Mouse (Mus musculus) G1E (cell line): Measurements from ENCODE around the gene Pkd1l2.

Experiments
- CTCF ChIP-seq: IDR thresholded peaks from 2 replicates; pipeline ENCODE4 v1.5.1; 2012; ENCODE audit warnings: low read depth, low read length, inconsistent platforms, mixed read lengths
- GATA1 ChIP-seq: IDR thresholded peaks from 2 replicates; pipeline ENCODE4 v1.6.1; 2012; ENCODE audit warnings: borderline replicate concordance, low read length, inconsistent platforms, mixed read lengths
- GATA2 ChIP-seq: IDR thresholded peaks from 2 replicates; pipeline ENCODE4 v1.6.1; 2012; ENCODE audit warnings: low read depth, low read length, inconsistent platforms, borderline replicate concordance
- POLR2AphosphoS5 ChIP-seq: IDR thresholded peaks from 2 replicates; pipeline ENCODE4 v1.6.1; 2012; ENCODE audit warnings: low read depth, low read length, inconsistent platforms; ENCODE audit not compliant: insufficient replicate concordance
- TAL1 ChIP-seq: conservative IDR thresholded peaks from 2 replicates; pipeline ENCODE4 v1.6.1; 2012; ENCODE audit warnings: low read depth, low read length, inconsistent platforms, mixed read lengths

GRCm38 (mm10) chr8:117116534-117116933 is 34.3 kb upstream of the Pkd1l2 start:
- no peak for TF ChIP-seq CTCF
- TF ChIP-seq GATA1: no peak
- no peak for TF ChIP-seq TAL1
- no peak for TF ChIP-seq GATA2
- TF ChIP-seq POLR2AphosphoS5: no peak
